Mouse (Mus musculus): ENCODE measurements around the gene Parp6.

DNA sequence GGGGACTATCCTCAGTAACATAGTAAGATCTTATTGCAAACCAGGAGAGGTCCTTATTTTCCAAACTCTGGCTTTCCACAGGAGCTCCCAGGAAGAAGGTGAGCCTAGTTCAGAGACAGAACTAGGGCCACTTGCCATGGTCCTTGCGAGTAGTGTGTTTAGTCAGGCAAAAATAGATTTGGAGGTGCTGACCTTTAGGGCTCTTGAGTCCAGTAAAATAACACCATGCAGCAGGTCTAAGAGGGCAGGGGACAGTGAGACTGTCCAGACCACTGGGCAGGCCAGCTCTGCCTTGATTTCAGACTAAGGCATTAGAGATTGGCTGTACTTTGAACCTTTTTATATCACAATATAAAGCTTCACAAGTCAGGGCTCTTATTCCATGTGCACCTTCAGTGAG lies 49.7 kb downstream of the Parp6 start:
- TF ChIP-seq CTCF (IDR thresholded peaks at IDR 0.05; ENCODE audit: extremely low read depth, insufficient read length, insufficient replicate concordance, low read depth, low read length): no peak
- TF ChIP-seq POLR2A (IDR thresholded peaks at IDR 0.05; ENCODE audit: low read depth, low read length): no peak

Data from small intestine, adult 2 months (tissue).